Mouse (Mus musculus) mature B cell (primary cell): ENCODE results near the gene Polr2b.

Experiments
- in situ Hi-C: fragments of 300-500 bp; cut with MboI; formaldehyde crosslinking; loops from 2 replicates; pipeline ENCODE4 v1.14.3; 2019

Polr2b gene

GRCm38 (mm10) chr5:77362120-77362519 lies 52.2 kb downstream of the Polr2b start:
- in situ Hi-C loops: no loop called here

- in situ Hi-C loops: no loop called here
Observed at GRCm38 (mm10) chr5:77363650-77364049, 53.7 kb downstream of the Polr2b start.

DNA sequence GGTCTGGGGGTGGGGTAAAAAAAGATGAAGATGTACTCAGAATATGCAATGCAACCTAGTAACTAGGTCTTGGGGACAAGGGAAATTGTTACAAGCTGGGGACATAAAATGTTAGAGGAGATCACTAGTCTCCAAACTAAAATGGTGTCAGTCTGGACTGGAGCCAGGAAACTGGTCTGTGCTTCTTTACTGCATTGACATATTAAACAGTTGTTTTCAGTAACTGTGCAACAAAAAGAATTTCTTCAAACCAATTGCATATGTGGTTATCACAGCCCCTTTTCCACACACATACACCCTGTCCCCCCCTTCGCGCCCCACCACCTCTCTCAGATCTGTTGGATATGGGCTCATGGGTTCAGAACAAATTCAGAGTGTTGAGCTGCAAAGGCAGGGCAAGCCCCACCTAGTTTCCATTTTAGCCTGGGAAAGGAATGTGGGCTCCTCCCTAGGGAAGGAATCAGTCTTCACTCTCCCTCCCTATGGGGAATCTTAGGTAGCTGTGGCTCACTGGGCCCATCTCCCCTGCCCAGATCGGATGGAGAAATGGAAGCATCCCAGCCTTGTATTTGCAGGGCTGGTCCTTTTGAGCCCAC lies 54.6 kb downstream of the Polr2b start:
- in situ Hi-C loops: no loop called here

DNA sequence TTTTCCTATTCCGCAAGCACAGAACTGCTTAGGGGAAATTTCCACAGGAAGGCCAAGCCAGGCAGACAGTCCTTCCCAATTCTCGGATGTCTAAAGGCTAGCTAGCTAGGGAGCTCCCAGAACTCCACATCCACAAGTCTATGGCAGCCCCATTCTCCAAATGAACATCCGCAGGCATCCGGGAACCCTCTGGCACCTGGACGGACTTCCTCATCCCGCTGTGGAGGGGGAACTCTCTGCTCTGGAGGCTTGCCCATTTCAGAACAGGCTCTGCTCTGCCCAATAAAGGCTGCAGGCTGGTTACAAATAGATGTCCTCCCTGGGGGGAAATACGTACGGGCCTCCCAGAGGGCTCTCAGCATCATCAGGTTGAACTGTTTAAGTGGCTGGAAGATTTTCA lies 56.4 kb downstream of the Polr2b start:
- in situ Hi-C loops: no loop called here

DNA sequence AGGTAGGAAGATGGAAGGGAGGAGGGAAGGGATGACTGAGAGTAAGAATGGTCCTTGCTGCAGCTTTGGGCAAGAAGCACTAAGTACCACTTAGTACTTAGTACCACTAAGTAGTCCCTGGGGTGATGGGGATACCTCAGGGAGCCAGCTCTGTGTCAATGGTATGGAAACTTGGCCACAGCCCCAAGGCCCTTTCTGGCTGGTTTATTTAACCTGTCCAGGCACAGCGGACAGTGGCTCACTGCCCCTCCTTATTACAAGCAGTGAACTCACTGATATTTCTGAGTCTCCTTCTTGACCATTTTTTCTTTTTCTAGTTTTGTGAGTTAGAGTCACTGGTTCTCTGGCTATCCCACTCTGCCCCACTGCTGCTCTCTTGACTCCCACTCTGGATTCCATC lies 57.2 kb downstream of the Polr2b start:
- in situ Hi-C loops: no loop called here

GRCm38 (mm10) chr5:77367682-77368081 lies 57.7 kb downstream of the Polr2b start:
- in situ Hi-C loops: no loop called here

DNA sequence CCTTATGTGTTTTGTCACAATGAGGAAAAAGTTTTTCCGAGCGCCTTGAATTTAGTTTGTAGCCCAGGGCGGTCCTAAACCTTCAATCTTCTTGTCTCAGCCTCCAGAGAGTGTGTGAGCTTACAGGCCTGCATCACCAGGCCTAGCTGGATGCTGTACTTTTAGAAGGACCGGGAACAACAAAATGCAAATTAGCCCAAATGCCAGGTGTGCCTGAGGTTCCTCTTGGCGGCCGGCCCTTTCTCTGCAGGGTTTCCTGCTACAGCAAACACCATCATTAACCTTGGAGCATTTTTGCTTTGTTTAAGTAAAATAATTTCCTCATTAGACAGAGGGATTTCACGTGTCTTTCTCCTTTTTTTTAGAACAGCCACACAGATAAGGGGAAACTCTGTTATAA lies 58.2 kb downstream of the Polr2b start:
- in situ Hi-C loops: no loop called here

DNA sequence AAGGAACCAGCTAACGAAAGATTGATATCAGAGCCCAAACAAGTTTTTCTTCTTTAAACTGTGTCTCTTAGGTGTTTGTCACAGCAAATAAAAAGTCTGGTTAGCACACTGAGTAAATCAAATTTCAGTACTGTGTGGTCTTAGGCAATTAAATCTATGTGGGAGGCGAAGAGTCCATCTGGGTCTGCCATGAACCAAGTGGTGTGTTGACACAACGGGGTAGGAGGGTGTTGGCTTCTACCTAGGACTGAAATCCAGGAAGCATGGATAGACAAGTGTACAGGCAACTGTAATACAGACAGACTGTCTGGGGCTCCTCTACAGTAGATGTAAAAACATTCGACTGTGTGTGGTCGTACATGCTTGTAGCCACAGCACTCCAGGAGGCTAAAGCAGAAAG lies 59.4 kb downstream of the Polr2b start:
- in situ Hi-C loops: no loop called here

DNA sequence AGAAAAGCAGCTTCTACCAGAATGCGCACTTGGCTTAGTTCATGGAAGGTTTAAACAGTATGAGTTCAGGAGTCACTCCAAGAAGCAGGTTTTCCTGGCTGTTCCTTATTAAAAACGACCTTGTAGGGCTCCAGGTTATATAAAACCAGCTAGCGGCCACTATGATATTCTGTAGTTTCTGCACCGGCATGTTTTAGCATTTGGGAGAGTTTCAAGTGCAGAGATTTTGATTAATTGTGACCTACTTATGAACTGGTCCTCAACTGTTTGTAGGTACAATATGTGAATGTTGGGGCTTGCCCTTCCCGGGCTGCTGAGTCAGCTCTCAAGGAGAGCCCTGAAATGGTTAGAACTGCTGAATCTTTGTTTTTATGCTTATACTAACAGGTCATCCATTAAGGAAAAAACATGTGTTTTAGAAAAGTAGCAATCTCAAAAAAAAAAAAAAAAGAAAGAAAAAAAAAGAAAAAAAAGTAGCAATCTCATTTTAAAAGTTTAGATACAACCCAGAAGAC lies 60.5 kb downstream of the Polr2b start:
- in situ Hi-C loops: no loop called here

GRCm38 (mm10) chr5:77372242-77372641 lies 62.3 kb downstream of the Polr2b start:
- in situ Hi-C loops: no loop called here

DNA sequence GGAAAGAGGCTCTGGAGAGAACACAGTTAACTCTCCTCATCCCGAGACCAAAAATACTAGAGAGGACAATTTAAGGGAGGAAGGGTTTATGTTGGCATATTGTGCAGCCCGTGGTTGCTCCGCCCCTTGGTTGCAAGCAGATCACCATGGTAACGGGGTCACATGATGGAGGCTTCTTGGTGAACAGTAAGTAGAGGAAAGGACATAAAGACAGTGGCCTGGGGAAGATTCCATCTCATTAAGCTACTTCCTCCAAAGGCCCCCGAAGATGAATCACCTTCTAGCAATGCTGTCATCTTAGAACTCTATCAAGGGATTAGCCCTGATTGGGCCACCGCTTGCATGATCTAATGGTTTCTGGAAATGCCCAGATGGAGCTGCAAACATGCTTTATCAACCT lies 62.8 kb downstream of the Polr2b start:
- in situ Hi-C loops: no loop called here

- in situ Hi-C loops: no loop called here
Observed at GRCm38 (mm10) chr5:77374945-77375344, 65.0 kb downstream of the Polr2b start.

DNA sequence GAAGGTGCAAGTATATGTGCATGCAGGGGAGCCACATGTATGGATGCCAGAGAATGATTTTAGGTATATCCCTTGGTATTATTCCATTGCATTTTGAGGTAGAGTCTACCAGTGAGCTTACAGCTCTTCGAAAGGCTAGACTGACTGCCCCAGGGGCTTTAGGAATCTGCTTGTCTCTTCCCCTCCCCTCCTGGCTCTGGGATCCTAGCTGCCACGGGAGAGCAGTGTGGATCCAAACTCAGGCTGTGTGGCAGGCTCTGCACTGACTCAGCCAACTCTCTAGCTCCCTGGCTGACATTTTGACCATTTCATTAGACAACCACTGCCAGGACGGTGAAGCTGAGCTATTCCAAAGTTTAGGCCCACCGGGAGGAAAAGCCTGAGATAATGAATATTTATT lies 65.6 kb downstream of the Polr2b start:
- in situ Hi-C loops: no loop called here

- in situ Hi-C loops: no loop called here
Observed at GRCm38 (mm10) chr5:77378027-77378426, 68.1 kb downstream of the Polr2b start.

GRCm38 (mm10) chr5:77379434-77380135 lies 69.6 kb downstream of the Polr2b start:
- in situ Hi-C loops: no loop called here

DNA sequence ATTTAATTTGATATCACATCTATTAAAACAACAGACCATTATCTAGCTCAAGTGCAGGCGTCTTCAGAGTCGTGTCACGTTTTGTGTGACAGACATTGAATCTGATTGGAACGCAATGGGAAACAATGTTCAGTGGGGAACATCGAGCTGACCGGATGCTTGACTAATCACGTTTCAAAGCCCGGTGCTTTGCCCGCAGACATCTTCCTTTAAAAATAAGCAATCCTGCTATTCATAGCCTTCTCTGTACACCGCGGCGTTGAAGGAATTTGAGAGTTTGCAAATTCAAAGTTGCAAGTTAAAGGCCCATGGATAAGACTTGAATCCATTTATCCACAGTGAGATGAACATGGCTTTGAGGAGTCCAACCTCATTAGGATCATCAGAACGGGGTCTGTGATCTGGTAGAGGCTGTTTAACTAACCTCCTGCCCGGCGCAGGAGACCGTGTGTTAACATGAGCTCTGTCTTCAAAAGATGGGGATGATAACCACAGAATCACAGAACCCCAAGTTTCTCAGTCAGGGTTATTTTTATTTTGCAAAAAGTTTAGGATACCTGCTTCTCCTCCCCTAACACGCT lies 70.5 kb downstream of the Polr2b start:
- in situ Hi-C loops: no loop called here

GRCm38 (mm10) chr5:77381283-77381682 lies 71.3 kb downstream of the Polr2b start:
- in situ Hi-C loops: no loop called here

GRCm38 (mm10) chr5:77381686-77382085 lies 71.7 kb downstream of the Polr2b start:
- in situ Hi-C loops: no loop called here

GRCm38 (mm10) chr5:77383799-77384554 lies 74.0 kb downstream of the Polr2b start:
- in situ Hi-C loops: no loop called here

DNA sequence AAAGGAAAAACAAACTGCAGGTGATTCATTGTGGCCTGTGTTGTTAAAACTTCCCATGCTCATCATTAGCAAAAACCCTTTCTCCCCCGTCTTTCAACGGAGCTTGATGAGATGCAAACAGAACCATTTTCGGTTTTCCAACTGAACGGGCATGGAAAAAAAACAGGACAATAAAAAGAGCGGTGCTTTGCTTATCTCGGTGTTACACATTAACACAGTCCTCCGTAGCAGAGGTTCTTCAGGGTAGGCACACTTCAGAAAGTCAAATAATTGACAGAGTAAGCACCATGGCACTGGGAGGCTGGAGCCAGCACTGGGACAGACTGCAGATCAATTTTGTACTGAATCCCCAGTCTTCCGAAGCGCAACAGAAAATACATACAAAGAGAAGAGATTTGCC lies 74.8 kb downstream of the Polr2b start:
- in situ Hi-C loops: no loop called here

DNA sequence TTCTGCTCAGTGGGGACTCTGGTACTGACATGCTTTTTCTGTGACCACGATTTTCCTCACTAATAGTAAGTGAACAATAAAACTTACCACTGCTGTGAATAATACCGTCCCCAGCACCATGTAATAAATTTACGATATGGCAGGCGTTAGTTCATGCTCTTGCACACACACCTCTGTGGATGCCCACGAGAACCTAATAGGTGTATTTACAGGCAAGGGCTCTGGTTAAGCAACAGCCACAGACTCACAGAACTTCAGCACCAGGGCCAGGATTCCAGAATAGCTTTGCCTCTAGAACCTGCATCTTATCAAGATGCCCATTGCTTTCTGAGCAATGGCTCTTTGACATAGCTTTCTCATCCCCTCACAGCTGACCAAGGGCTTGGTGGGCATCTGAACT lies 75.3 kb downstream of the Polr2b start:
- in situ Hi-C loops: no loop called here

GRCm38 (mm10) chr5:77385900-77386595 lies 76.1 kb downstream of the Polr2b start:
- in situ Hi-C loops: no loop called here
